In the genomic region with DNA sequence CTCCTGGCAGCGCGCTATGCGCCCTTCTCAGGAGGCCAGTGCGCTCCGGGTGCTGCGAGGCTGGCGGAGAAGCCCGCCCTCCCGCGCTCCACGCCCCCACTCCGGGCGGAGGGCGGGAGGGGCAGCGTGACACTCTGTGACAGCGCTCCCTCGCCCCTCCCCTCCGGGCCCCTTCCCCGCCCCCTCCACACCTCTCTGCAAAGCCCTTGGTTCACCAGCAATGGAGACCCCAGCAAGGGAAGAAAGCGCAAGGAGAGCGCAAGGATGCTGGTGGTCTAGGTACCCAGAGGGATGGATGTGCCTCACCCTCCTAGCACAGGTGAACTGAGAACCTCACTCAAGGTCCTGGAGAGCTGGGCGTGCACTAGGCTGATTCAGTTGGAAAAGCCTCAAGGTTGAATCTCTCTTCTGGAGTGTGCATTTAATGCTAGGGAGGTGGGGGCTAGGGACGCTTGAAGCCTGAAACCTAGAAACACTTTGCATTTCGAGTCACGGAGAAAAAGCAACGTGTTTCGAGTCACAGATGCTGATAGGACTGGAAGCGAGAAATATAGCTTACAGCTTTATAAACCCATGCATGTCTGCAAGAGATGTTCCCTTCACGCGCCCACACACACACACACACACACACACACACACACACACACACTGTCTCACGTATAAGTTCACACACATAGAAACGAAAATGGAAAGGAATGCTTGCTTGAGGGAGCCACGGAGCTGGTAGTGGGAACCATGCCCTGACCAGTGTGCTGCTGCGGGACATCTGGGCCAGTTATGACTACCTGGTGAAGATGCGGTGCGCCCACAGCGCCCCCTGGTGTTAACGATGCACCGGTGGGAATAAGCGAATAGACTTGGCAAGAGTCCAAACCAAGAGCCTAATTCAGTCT, we compare ENCODE assay signal across 8 mouse cellular contexts. TPM values are rescaled to one million over a fixed set of nuclear protein-coding genes. Genes with fewer than 3 reads are reported as not detected.
DNase-seq lines count a peak whose midpoint lies in the region; ATAC-seq and TF ChIP-seq lines count a peak whose summit lies in the region.

Gene Stum (minus strand): TSS at position 106 of the 893 bp plus-strand sequence.

- no peak for TF ChIP-seq EP300 in liver, embryonic 14.5 days (IDR thresholded peaks at IDR 0.05; ENCODE audit: low read depth)

- TF ChIP-seq POLR2A in testis, adult 2 months (IDR thresholded peaks at IDR 0.05; ENCODE audit: control insufficient read depth, low read depth, low read length): no peak

- DNase-seq in CD8-positive naive resting alpha-beta T cell, adult 2 months (ENCODE audit: low read depth in 2 of 2, low spot score in 2 of 2): peak; percentile 59 to 71
- DNase-seq in forebrain, embryonic 10.5 days (ENCODE audit: extremely low spot score, low spot score): peak; percentile 79
- DNase-seq in kidney, postnatal 25 days: peak; percentile 85 to 87
- peak; percentile 18 to 29 (median 28) for DNase-seq in liver, embryonic 14.5 days (ENCODE audit: low read depth in 3 of 3, low spot score in 3 of 3)

- peak; percentile 14; the same call in 1 of the 2 replicates for ATAC-seq in heart, embryonic 16.5 days (replicated peaks; ENCODE audit: extremely low read depth, insufficient read depth, low FRiP score)
- ATAC-seq in liver, embryonic 14.5 days (ENCODE audit: insufficient read depth): no peak
- ATAC-seq in neural tube, embryonic 12.5 days (ENCODE audit: low FRiP score, low read depth): peak; percentile 80

- H3K4me1 ChIP-seq in brown adipose tissue, adult 24 weeks (ENCODE audit: control insufficient read depth, insufficient read depth, insufficient read length, low read length): peaks cover 4% of the 10 kb centered on the region; the same call in 1 of the 2 replicates
- peaks cover 52% of the 10 kb centered on the region for H3K4me1 ChIP-seq in forebrain, embryonic 10.5 days
- H3K4me1 ChIP-seq in heart, embryonic 16.5 days (ENCODE audit: control insufficient read depth, insufficient read depth, low read length): peaks cover 23% of the 10 kb centered on the region
- H3K4me1 ChIP-seq in liver, embryonic 14.5 days (replicated peaks; ENCODE audit: control insufficient read depth in 2 of 2, insufficient read depth in 2 of 2, low read length in 1 of 2): no peaks in the 10 kb centered on the region
- peaks cover 22% of the 10 kb centered on the region for H3K4me1 ChIP-seq in neural tube, embryonic 12.5 days
- peaks cover 6% of the 10 kb centered on the region for H3K4me1 ChIP-seq in testis, adult 2 months (ENCODE audit: control insufficient read depth, insufficient read depth, low read length)

- H3K4me2 ChIP-seq in heart, embryonic 16.5 days (ENCODE audit: low read depth, low read length): peak within 1 kb of the TSS; percentile 79
- peak within 1 kb of the TSS; percentile 45 for H3K4me2 ChIP-seq in liver, embryonic 14.5 days (ENCODE audit: low read depth)
- peak within 1 kb of the TSS; percentile 88 for H3K4me2 ChIP-seq in neural tube, embryonic 12.5 days (replicated peaks)

- H3K27ac ChIP-seq in brown adipose tissue, adult 24 weeks (replicated peaks; ENCODE audit: low read depth, low read length): no peak within 1 kb of the TSS
- peak within 1 kb of the TSS; percentile 37 for H3K27ac ChIP-seq in forebrain, embryonic 10.5 days
- no peak within 1 kb of the TSS for H3K27ac ChIP-seq in heart, embryonic 16.5 days (ENCODE audit: low read length)
- no peak within 1 kb of the TSS for H3K27ac ChIP-seq in liver, embryonic 14.5 days
- no peak within 1 kb of the TSS for H3K27ac ChIP-seq in neural tube, embryonic 12.5 days
- no peak within 1 kb of the TSS for H3K27ac ChIP-seq in testis, adult 2 months (ENCODE audit: control insufficient read depth, insufficient read depth, low read depth, low read length)

- peak within 1 kb of the TSS; percentile 23 for H3K4me3 ChIP-seq in brown adipose tissue, adult 24 weeks (ENCODE audit: insufficient read depth, low read depth, low read length)
- H3K4me3 ChIP-seq in forebrain, embryonic 10.5 days: peak within 1 kb of the TSS; percentile 60
- peak within 1 kb of the TSS; percentile 54 for H3K4me3 ChIP-seq in heart, embryonic 16.5 days (ENCODE audit: low read length)
- H3K4me3 ChIP-seq in liver, embryonic 14.5 days (ENCODE audit: insufficient read depth in 1 of 2, low read depth in 2 of 2, low read length in 2 of 2): peak within 1 kb of the TSS in 1 of 2 experiments; percentile 28; a peak in 2 of 4 replicates
- peak within 1 kb of the TSS; percentile 42 for H3K4me3 ChIP-seq in neural tube, embryonic 12.5 days
- peak within 1 kb of the TSS; percentile 2; the same call in 1 of the 2 replicates for H3K4me3 ChIP-seq in testis, adult 2 months (ENCODE audit: control insufficient read depth, low read depth, low read length)

- H3K27me3 ChIP-seq in forebrain, embryonic 10.5 days (ENCODE audit: poor library complexity, severe bottlenecking): peaks cover 76% of the 10 kb centered on the region
- peaks cover 66% of the 10 kb centered on the region for H3K27me3 ChIP-seq in heart, embryonic 16.5 days (ENCODE audit: control insufficient read depth, insufficient read depth, low read length)
- H3K27me3 ChIP-seq in liver, embryonic 14.5 days (ENCODE audit: control insufficient read depth, insufficient read depth, low read length): peaks cover 29% of the 10 kb centered on the region
- H3K27me3 ChIP-seq in neural tube, embryonic 12.5 days (replicated peaks): peaks cover 40% of the 10 kb centered on the region
- H3K27me3 ChIP-seq in testis, adult 2 months (ENCODE audit: control insufficient read depth, insufficient read depth, low read length): no peaks in the 10 kb centered on the region

- H3K9ac ChIP-seq in heart, embryonic 16.5 days (ENCODE audit: low read length): peak within 1 kb of the TSS; percentile 56; the same call in 1 of the 2 replicates
- H3K9ac ChIP-seq in liver, embryonic 14.5 days (replicated peaks): no peak within 1 kb of the TSS
- peak within 1 kb of the TSS; percentile 59 for H3K9ac ChIP-seq in neural tube, embryonic 12.5 days

- TF ChIP-seq CTCF in liver, embryonic 14.5 days (IDR thresholded peaks at IDR 0.05; ENCODE audit: low read depth): peak; percentile 93
- peak; percentile 88; the same call in 1 of the 2 replicates for TF ChIP-seq CTCF in testis, adult 2 months (IDR thresholded peaks at IDR 0.05; ENCODE audit: control insufficient read depth, insufficient read depth, insufficient replicate concordance, low read depth, low read length)

- H3K9me3 ChIP-seq in forebrain, embryonic 10.5 days: no peaks in the 10 kb centered on the region
- no peaks in the 10 kb centered on the region for H3K9me3 ChIP-seq in heart, embryonic 16.5 days (replicated peaks; ENCODE audit: control insufficient read depth, low read length)
- no peaks in the 10 kb centered on the region for H3K9me3 ChIP-seq in liver, embryonic 14.5 days (ENCODE audit: control insufficient read depth, low read length)
- no peaks in the 10 kb centered on the region for H3K9me3 ChIP-seq in neural tube, embryonic 12.5 days

- no peaks in the 10 kb centered on the region for H3K36me3 ChIP-seq in forebrain, embryonic 10.5 days (replicated peaks)
- no peaks in the 10 kb centered on the region for H3K36me3 ChIP-seq in heart, embryonic 16.5 days (ENCODE audit: control insufficient read depth, insufficient read depth)
- H3K36me3 ChIP-seq in liver, embryonic 14.5 days (replicated peaks; ENCODE audit: control insufficient read depth, insufficient read depth, low read depth): no peaks in the 10 kb centered on the region
- no peaks in the 10 kb centered on the region for H3K36me3 ChIP-seq in neural tube, embryonic 12.5 days
- H3K36me3 ChIP-seq in testis, adult 2 months (ENCODE audit: control insufficient read depth, insufficient read depth, low read length): no peaks in the 10 kb centered on the region

- WGBS in forebrain, embryonic 10.5 days: 3% methylated on average over 40 of the region's 40 CpGs
- WGBS in heart, embryonic 16.5 days: 4% methylated on average over 39 of the region's 40 CpGs
- 4% methylated on average over 40 of the region's 40 CpGs for WGBS in liver, embryonic 14.5 days (ENCODE audit: insufficient replicate concordance)
- WGBS in neural tube, embryonic 12.5 days: 4% methylated on average over 40 of the region's 40 CpGs

RNA-seq across cellular contexts. Expression of gene Stum, which starts in this region (rescaled TPM):
- 0.28 and 0.92 TPM in 2 replicates for polyA plus RNA-seq in brown adipose tissue, adult 24 weeks (2012; ENCODE audit: insufficient read depth, insufficient read length, missing spikeins)
- 3.8 and 4.0 TPM in 2 replicates for polyA plus RNA-seq in forebrain, embryonic 10.5 days (2016; fragmentation: Nextera tagmentation; extraction: Ambion mirVana)
- polyA plus RNA-seq in heart, embryonic 16.5 days (2015; fragmentation: Nextera tagmentation; extraction: Ambion mirVana): 0.44 and 1.00 TPM in 2 replicates
- polyA plus RNA-seq in liver, embryonic 14.5 days (2012; rRNA removed): 0.04 TPM in 1 of 2 replicates, not detected in the other
- not detected in 2 replicates for polyA plus RNA-seq in liver, embryonic 14.5 days (2014; fragmentation: Nextera tagmentation; extraction: Ambion mirVana)
- polyA plus RNA-seq in neural tube, embryonic 12.5 days (2016; fragmentation: Nextera tagmentation; extraction: Ambion mirVana): 1.9 and 2.6 TPM in 2 replicates
- 0.27 and 0.77 TPM in 2 replicates for polyA plus RNA-seq in testis, adult 2 months (2012; rRNA removed)

Comparison
In these comparisons a context has a peak if more than half of its experiments do, and no peak if none do; other contexts are left out.
1. Peak in ATAC-seq, H3K4me3 ChIP-seq, H3K9ac ChIP-seq and H3K4me2 ChIP-seq in heart, embryonic 16.5 days; RNA of the gene not detected or under 1 TPM.
2. Peak in DNase-seq and H3K4me2 ChIP-seq in liver, embryonic 14.5 days; RNA of the gene not detected or under 1 TPM.
3. DNase-seq: peak in every context shown above with its lines; median percentile 86 in kidney, postnatal 25 days; 79 in forebrain, embryonic 10.5 days; 65 in CD8-positive naive resting alpha-beta T cell, adult 2 months; 28 in liver, embryonic 14.5 days.